Mouse (Mus musculus) fat pad, adult 2 months (tissue): ENCODE measurements around the gene Tpst2.

Experiments used
- DNase-seq: peaks from one replicate; pipeline ENCODE4 v3.0.0-alpha.2; 2011; ENCODE audit warnings: low read depth, low spot score; ENCODE audit errors: extremely low read depth

The Tpst2 gene

DNA sequence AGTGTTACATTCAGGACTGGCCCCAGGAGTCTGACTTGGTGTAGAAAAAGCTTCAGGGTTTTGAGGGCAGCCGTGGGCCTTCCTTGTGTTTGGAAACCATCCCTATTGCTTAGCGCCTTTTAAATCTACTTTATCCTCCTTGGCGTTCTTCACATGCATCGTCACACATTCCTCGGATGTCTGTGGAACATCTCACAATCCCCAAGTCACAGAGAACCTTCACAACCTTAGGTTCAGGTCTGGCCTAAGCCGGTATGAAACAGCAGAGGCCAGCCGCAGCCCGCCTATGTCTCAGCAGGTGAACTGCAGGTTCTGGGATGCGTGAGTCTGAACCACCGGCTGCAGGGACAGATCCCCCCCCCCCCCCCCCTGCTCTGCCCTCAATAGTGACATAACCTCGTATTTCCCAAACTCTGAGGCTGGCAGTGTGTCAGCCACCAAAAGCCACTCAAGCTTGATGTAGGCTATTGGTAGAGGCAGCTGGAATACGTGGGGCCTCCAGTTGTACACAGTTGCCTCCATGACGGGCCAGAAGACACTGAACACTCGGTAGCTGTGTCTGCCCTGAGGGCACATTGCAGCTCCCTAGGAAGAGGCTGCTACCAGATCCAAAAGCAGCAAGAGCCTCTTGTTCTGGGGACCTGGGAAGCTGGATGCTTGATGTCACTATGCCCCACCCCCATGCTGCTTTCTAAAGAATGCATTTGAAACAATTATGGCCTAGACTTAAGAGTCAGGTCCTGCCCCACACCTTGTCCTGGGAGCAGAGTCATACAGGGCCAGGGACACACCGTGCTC lies 4.6 kb downstream of the Tpst2 start:
- DNase-seq, result no peak

DNA sequence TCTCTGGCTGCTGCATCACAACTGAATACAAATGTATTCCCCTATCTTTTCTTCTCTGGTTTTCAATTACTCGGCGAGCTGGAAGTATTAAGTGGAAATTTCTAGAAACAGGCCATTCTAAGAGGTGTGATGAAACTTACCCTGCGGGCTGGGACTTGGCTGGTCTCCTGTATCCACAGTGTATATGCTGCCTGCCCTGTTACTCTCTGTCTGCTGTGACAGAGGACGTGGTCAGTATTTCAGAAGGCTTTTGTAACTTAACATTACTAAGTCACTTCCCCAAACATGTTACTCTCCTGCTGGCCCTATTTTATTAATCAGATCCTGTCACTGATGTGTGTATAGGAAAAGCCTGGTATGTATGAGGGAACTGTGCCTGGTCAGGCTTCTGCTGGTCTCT lies 5.2 kb downstream of the Tpst2 start:
- no peak for DNase-seq

DNA sequence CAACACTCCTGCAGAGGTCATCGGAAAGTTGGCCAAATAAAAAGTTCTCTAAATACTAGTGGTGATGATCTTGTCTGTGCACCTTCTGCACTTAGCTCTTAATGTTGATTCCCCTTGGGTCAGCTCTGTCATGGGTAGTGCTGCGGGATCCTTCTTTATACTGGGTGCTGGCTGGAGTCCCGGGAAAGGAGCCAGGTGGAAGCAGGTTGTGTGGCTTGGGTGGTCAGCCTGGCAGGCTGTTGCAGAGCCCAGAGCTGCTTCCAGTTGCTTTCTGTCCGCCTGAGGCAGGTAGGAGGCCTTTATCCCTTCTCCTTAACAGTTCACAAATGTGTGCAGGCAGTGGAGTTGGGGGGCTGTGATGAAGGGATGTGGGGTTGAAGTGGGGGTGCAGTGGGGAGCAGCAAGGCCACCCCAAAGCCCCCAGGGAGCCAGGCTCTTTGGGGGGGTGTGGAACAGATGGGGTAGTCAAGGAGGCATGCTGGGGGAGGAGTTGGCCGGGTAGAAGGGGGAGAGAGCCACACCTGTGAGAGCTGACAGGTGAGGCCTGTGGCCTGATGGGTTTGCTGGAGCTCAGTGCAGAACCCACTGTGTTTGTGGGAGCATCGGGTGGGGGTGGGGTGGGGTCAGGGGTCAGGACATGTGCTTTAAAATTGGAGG lies 5.8 kb downstream of the Tpst2 start:
- DNase-seq, result no peak

DNA sequence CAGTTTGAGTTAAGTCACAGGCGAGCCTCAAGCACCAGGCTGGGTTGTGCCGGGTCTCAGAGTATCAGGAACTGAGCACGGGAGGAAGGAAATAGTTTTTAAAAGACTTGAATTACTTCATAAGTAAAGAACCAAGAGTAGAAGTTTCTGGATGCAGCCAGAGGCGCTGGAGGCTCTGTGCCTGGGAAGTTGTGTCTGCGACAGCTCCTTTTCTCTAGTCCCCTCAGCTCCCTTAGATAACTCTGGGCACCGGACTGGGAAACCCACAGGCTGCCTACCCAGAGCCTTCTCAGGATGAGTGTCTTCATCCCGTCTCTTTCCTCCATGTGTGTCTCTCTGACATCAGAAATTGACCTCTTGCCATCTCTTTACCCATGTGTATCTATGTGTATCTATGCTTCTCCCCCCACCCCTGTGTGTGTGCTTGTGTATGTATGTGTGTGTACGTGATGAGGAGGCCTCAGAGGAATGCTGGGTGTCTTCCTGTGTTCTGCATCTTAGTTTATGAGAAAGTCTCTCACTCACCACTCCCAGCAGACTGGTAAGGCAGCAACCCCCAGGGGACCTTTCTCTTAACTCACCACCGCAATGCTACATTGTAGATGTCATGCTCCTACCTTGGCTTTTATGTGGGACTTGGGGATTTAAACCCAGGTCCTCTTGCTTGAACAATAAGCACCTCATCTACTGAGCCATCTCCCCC lies 6.4 kb downstream of the Tpst2 start:
- DNase-seq, result no peak

DNA sequence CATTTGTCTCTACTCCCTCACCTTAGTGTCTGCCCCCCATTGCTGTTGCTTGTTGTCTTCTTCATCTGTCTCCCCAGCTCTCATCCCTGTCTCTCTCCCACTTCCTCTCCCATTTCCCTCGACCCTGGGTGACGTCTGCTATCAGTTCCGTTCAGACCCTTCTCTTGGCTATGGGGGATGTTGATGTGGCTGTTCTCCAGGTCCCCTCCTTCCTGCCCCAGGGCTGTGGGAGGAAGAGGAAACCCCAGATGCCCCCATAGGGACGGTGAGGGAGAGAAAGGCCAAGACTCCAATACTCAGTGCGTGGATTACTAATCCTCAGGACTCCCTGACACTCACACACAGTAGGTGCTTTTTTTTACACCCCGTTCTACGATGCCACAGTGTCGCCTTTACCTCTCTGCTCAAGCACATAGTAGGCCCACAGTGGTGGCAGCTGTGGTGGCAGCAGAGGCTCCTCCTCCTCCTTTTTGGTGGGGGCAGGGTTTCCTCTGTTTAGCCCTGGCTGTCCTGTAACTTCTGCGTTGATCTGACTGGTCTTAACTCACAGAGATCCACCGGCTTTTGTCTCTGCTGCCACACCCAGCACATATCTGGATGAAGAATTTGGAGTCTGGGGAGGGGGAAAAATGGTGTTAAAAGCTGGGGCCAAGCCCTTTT lies 7.2 kb downstream of the Tpst2 start:
- no peak for DNase-seq

DNA sequence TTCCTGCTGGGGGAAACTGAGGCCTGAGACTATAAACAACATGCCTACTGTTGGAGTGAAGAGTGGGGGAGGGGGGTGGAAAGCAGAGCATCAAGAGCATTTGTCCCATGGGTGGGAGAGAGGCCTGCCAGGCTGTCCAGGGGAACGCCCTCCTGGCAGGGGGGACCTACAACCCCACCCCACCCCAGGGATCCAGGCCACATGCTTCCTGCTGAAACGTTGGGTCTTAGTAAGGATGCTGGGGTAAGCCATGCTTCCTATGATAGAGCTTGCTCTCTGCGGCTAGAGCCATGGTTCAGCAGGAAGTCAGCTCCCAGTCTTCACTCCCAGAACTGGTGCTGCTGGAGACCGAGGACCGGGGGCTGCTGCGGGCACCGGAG lies 7.7 kb downstream of the Tpst2 start:
- no peak for DNase-seq

DNA sequence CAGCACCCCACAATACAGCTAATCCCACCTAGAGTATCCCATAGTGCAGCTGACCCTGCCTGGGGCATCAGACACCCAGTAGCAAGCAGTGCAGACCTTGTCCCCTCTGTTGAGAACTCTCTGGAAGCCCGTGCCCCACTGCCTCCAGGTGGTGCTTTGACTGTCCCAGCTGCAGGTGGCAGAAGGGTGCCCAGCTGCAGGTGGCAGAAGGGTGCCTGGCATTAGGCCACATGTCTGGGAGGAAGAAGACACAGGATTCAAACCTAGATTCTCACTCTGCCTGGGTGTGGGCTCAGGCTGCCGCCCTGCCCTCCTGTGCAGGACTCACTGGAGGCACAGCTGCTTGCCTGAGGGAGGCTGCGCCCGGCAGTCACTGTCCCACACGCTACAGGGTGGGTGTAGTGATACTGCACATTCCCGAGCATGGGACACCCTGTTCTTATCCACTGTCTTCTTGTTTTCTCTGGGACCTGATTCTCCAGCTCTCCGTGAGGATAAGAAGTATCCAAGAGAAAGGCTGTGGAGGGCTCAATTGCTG lies 9.1 kb downstream of the Tpst2 start:
- DNase-seq, result no peak

DNA sequence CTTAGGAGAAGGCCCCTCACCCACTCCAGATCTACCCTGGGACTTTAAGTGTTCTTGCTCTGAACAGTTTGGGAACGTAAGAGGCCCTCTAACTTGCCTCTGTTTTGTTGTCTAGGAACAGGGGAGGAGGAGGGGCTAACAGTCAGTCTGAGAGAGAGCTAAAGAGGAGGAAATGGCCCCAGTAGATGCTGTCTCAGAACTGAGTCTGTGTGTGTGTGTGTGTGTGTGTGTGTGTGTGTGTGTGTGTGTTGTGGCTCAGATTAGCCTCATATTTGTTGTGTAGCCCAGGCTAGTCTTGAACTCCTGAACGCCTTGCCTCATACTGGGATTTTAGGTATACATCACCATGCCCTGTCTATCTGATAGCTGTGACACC lies 10.1 kb downstream of the Tpst2 start:
- DNase-seq, result no peak

DNA sequence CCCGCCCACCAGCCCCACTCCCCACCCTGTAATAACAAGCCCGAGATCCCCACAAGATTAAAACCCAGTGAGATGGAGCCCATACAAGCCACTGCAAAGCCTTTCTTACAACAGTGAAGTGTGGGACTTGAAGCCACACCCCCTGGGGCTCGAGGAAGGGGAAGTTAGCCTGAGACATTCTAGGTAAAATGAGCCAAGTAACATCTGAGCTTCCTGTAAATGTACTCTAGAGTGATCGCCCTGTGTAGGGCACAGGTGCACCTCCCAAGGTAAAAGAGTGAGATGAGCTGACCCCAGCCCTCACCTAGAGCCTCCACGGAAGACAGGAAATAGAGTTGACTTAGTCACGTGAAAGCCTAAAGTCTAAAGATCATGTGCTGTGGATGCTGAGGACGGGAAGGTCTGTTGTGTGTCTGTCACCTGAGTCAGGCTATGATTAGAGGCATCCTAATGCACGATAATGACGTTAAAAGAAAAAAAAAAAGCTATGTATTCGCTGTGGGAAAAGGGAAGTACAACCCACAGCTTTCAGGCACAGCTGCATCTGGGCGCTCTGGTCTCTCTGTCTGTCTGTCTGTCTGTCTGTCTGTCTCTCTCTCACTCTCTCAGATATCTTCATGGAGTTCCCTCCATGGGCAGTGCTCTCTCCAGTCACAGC lies 10.6 kb downstream of the Tpst2 start:
- DNase-seq, result no peak

DNA sequence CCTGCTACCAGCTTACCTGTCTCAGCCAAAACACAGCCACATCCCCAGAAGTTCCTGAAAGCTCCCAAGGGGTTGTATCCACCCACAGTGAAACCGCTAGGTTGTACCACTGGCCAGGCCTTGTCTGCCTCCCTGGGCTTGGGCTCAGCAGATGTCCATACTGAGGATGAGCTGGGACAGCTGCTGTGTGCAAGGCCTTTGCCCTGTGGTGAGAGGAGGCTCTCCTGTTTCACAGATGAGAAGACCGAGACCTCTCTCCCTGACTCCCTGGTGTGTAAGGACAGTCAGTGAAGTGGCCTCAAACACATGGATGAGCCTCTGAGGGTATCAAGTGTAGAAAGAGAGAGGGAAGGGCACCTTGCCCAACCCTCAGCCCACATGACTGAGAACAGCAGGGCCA lies 11.2 kb downstream of the Tpst2 start:
- DNase-seq, result no peak

DNA sequence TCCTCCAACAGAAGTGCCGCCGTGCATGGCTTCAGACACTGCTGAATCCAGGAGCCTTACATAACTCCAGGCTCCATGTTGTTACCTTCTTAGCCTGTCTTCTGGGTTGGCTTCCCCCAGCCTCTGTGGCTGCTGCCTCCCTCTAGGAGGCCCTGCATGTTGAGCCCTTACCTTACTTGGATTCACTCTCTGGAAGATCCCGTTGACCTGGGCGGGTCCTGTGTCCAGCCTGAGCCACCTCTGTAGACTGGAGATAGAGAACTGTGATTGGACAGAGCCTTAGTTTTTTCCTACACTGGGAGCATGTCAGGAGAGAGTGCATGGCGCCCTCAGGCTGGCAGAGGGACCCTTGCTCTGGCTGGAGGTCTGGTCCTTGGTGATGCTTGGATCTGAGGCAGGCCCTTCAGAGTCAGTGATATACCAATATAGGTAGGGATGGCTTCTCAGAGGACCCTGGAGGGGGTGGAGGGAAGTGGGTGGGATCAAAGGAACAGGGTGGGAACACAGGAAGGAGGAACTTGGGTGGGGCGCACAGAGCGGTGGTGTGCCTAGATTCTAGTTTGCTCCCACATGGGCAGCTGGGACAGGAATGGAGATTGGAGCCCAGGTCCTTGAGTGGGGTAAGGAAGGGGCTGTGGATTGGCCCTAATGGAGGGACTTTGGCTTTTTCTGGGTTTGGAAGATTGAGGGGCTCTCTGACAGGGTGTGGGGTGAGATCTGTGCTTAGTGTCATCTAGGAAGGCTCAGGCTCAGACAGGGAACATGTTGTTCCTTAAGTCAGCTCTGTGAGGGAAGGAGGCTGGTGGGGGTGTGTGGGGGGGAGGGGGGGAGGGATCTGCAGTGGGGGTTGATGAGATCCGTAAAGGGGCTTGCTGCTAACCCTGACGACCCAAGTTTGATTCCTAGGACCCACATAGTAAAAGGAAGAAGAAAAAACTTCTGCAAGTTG lies 12.0 kb downstream of the Tpst2 start:
- DNase-seq, result no peak

DNA sequence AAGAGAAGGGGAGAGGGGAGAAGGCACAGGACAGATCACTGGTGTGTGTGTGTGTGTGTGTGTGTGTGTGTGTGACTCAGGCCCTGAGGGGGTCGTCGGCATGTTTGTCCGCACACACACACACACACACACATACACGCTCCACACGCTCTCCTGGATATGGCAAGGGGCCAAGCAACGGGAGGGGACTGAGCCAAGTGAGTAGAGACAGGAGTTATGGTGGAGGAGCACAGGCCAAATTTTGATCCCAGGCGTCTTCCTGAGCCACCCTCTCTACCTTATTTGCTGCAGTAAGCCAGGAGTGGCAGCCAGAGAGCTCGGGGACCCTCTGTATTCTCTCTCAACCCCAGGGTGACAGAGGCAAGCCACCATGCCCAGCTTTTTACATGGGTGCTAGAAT lies 12.7 kb downstream of the Tpst2 start:
- DNase-seq, result no peak

DNA sequence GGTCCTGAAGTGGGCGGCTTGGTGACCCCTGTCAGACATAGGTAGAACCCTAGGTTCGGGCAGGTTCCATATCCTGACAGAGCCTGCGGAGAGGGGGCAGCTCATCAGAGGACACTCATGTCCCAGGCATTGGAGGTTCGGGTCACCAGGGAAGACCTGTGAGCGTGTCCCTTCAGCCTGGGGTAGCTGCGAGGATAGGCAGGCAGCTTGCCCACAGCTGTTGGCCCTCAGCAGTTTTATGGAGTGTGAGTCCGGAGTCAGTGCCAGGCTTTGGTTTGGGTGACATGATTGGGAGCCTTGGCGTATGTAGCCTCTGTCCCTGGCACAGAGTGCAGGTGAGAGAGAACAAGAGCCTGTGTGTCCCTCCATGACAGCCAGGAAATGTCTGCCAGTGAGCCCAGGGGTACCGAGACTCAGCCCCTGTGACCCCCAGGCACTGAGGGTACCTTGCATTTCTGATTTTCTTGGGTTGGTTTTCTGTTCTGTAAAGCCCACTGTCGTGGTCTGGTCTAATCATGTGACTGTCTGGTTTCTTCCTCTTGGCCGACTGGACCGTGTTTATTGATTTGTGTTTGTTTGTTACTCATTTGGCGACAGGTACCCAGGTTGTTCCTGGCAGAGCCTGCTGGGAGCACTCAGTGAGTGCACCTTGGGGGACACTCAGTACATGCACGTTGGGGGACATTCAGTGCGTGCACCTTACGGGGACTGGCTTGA lies 13.5 kb downstream of the Tpst2 start:
- DNase-seq, result no peak

DNA sequence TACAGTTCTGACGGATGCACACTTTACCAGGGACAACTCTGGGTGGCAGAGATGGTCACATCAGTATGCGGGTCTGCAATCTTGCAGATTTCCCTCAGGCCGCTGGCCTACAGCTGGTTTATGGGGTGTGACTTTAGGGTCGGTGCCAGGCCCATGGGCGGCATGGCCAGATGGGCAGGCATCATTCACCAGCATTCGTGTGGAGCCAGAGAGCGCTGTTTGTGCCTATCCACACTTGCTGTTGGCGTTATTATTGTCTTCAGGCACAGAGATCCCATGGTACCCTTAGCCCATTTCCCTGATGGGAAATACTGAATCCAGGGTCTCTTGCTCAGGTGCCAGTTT lies 14.0 kb downstream of the Tpst2 start:
- no peak for DNase-seq

DNA sequence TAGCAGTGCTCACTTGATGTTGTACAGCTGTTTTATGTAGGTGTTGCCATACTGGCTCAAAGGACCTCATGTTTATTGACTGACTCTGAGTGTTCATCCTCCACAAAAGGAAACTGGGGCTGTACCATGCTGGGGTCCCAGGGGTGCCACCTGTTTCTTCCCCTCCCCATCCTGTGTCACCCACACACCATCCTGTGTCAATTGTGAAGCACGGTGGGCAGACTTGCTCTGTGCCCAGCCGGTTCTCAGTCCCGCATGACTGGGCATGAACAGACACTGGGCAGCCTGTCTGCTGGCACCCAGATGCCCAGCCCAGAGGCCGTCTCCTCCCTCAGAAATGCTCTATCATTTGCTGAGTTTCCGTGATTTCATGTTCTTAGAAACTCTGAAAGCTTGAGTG lies 15.4 kb downstream of the Tpst2 start:
- no peak for DNase-seq

DNA sequence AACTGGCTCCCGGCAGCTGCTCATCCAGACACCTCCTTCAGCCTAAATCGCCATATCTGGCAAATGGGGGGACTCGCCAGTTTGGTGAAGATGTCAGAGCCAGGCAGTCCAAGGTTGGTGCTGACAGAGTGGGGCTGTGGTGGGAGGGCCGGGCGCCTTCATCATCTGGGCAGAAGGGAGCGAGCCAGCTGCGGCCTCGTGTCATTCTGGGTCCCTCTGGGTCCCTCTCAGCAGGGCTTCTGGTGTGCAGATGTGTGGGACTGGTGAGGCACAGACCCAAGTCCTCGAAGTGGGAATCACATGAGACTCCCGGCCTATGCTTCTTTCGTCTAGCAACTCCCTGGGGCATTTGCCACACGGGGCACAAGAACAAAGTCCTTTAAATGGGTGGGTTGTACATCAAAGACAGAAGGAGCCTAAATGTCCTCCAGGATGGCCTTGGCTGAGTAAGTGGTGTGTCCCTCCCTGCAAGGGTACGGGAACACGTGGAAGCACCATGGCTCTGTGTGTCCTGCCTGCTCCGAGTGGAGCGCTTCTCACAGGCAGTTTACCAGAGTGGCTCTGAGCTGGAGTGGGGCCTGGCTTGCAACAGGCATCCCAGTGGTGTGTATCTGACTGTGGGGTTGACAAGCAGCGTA lies 16.0 kb downstream of the Tpst2 start:
- DNase-seq, result no peak

DNA sequence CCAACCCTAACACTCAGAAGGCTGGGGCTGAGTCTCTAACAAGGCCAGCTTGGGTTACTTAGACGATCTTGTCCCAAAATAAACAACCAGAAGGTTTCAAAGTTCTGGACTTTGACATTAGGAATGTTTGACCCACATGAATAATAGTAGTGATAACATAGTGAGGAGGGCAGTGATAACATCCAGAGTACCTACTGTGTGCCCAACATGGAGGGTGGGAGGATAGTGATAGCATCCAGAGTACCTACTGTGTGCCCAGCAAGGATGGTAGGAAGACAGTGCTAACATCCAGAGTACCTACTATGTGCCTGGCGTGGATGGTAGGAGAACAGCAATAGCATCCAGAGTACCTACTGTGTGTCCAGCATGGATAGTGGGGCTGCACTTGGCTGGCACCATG lies 17.3 kb downstream of the Tpst2 start:
- DNase-seq, result no peak

DNA sequence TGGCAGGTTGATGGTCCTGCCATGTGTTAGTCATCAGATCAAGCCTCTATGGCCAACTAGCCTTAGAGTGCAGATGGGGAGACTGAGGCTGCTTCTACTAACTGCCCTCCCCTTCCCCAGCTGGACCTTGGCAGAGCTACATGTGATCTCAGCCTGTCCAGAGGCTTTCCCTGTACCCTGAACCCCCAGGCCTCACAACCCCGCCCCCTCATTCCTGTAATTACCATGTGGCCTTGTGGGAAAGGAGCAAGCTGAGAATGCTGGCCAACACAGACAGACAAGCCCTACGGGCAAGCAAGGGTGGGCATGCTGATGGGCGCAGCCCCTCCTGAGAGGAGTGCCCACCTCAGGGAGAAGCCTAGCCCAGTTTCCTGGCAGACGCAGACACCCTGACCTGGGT lies 18.2 kb downstream of the Tpst2 start:
- DNase-seq, result no peak

DNA sequence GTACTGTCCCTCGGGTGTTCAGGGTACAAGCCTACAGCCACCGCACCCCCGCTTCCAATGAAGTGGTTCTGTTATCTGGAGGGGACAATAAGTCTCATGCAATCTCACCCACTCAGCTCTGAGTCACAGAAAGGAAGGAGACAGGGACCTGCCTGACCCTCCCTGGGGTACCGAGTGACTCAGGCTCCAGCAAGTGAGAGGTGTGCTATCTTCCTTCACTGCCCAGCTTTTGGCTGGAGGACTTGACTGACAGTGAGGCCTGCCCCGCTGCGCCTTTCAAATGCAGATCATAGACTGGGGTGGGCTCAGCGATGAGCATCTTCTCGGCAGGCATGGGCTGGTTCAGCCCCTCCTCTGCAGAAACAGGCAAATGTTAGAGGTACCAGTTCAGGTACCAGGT lies 18.7 kb downstream of the Tpst2 start:
- DNase-seq, result no peak
